Mouse (Mus musculus) midbrain, embryonic 12.5 days (tissue): ENCODE measurements at regions not wholly inside any gene's neighbourhood (a gene's known extent, or its start where the extent isn't known, plus 50 kb on each side); places are given as distances from the start of the nearest gene placed in this dataset.
A peak's percentile ranks its signal among the peaks of the same experiment; 100 is the strongest.
"Not testable (repeated sequence)": the region's sequence is repeated elsewhere in the genome, so short reads cannot be mapped to it uniquely, and the experiment has no call there.

Experiments
- ATAC-seq: fragments of 200-750 bp; cut with Nextera tagmentation; 2 replicates; pipeline ENCODE4 v1.8.0; 2017; ENCODE audit warnings: low read depth, moderate TSS enrichment, moderate library complexity; ENCODE audit not compliant: low FRiP score
- H3K27ac ChIP-seq: fragments of 300-500 bp; sonication (generic); replicated peaks from 2 replicates; pipeline ENCODE4 v1.5.1; 2016; ENCODE audit warnings: mild to moderate bottlenecking
- H3K27me3 ChIP-seq: fragments of 300-500 bp; sonication (generic); 2 replicates; pipeline ENCODE4 v1.6.1; 2016; ENCODE audit warnings: mild to moderate bottlenecking
- H3K36me3 ChIP-seq: fragments of 300-500 bp; sonication (generic); 2 replicates; pipeline ENCODE4 v1.6.1; 2016
- H3K4me1 ChIP-seq: fragments of 300-500 bp; sonication (generic); 2 replicates; pipeline ENCODE4 v1.6.1; 2016
- H3K4me2 ChIP-seq: fragments of 300-500 bp; sonication (generic); replicated peaks from 2 replicates; pipeline ENCODE4 v1.6.1; 2016; ENCODE audit warnings: mild to moderate bottlenecking, moderate library complexity
- H3K4me3 ChIP-seq: fragments of 300-500 bp; sonication (generic); 2 replicates; pipeline ENCODE4 v1.5.1; 2016; ENCODE audit warnings: mild to moderate bottlenecking
- H3K9ac ChIP-seq: fragments of 300-500 bp; sonication (generic); replicated peaks from 2 replicates; pipeline ENCODE4 v1.6.1; 2016; ENCODE audit warnings: mild to moderate bottlenecking, moderate library complexity
- H3K9me3 ChIP-seq: fragments of 300-500 bp; sonication (generic); 2 replicates; pipeline ENCODE4 v1.6.1; 2016; ENCODE audit warnings: mild to moderate bottlenecking
- WGBS: fragments of 180-500 bp; shearing (Covaris S2); methylation state at CpG from one replicate; pipeline ENCODE4 v1.1.7; 2016; 5-methylcytosine and 5-hydroxymethylcytosine counted together

DNA sequence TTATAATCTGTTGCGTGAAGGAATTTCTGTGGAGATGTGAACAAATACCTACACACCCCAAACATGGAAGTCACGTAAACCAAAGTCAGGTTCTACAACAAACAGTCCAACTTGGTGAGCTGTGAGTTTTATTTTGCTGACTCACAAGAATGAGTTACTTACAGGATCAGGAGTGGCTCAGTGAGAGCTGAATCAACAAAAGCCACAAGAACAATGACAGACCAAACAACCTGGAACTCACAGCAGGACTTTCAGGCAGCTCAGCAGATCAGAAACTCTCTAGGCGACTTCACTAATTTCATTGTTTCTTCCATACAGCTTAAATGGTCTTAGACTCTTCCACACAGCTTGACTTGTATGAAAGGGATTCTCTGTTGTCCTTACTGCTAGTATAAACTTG lies 254.4 kb upstream of the Lrrc4c start:
- ATAC-seq = no peak
- Histone ChIP-seq H3K9me3 (no peaks in the 10 kb centered on the region), H3K27ac (no peak overlapping the region), H3K9ac (no peak overlapping the region), H3K4me1 (no peaks in the 10 kb centered on the region), H3K4me3 (no peak overlapping the region), H3K4me2 (no peak overlapping the region), H3K36me3 (no peaks in the 10 kb centered on the region), H3K27me3 (no peaks in the 10 kb centered on the region)
- WGBS = 38% methylated on average over 3 of the region's 3 CpGs

DNA sequence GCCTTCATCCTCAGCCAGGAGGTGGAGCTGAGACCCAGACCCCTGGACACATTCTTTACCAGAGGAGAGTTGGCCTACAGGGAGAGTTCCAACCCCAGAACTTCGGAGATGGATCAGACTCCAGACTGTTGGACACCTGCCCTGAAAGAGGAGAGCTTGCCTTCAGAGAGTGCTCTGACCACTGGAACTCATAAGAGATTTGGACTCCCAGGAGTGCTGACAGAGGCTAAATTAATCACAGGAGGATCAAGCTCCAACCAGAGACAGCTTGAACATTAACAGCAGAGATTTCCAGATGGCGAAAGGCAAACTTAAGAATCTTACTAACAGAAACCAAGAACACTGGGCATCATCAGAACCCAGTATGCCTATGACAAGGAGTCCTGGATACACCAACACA lies 209.5 kb upstream of the Lrrc4c start:
- H3K4me1 ChIP-seq, H3K4me2 ChIP-seq, H3K9me3 ChIP-seq, H3K27me3 ChIP-seq, H3K4me3 ChIP-seq, H3K36me3 ChIP-seq, ATAC-seq, H3K9ac ChIP-seq, H3K27ac ChIP-seq: not testable (repeated sequence)
- WGBS = 90% methylated on average over 2 of the region's 2 CpGs

DNA sequence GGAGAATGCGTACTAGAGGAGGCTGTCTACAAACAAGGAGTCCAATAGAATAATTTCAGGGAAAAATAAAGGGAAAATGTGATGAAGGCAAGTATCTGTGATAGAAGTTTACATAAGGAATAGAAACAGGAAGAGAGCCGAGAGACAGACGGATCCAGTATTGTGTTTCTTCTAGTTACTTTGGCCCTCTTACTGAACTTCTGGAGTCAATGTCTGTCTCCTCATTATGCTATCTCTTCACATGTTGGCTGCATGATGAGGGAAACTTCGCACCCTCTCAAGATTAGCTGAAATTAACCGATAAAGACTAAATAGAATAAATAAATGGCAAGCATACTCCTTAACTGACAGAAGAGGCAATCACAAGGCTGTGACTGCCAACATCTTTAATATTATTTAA lies 197.9 kb upstream of the Lrrc4c start:
- no peaks in the 10 kb centered on the region for H3K27me3 ChIP-seq
- no peak for ATAC-seq
- no peaks in the 10 kb centered on the region for H3K9me3 ChIP-seq
- H3K4me2 ChIP-seq = no peak overlapping the region
- no peaks in the 10 kb centered on the region for H3K4me1 ChIP-seq
- H3K36me3 ChIP-seq = no peaks in the 10 kb centered on the region
- H3K4me3 ChIP-seq = no peak overlapping the region
- no peak overlapping the region for H3K9ac ChIP-seq
- WGBS = 88% methylated on average over 5 of the region's 5 CpGs
- no peak overlapping the region for H3K27ac ChIP-seq

DNA sequence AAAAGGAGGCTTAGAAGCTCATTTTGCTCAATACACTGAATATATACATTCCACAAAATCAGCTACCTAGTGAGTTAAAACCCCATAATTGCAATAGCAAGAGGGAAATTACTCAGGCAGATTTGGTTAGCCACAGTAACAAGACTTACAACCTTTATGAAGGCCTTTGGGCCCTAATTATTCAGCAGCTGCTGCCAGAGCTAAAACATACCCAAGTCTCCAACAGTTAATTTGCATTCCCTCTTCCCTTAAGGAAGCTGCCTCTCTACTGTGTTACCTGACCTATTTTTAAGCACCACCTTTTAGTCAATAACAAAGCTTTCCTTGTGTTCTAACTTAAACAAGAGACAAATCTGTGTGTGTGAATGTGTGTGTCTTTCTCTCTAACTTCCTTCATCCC lies 179.4 kb upstream of the Lrrc4c start:
- Histone ChIP-seq H3K27me3 (no peaks in the 10 kb centered on the region), H3K4me1 (no peaks in the 10 kb centered on the region), H3K4me2 (no peak overlapping the region), H3K27ac (no peak overlapping the region), H3K9ac (no peak overlapping the region), H3K4me3 (no peak overlapping the region), H3K36me3 (no peaks in the 10 kb centered on the region), H3K9me3 (no peaks in the 10 kb centered on the region)
- no peak for ATAC-seq

DNA sequence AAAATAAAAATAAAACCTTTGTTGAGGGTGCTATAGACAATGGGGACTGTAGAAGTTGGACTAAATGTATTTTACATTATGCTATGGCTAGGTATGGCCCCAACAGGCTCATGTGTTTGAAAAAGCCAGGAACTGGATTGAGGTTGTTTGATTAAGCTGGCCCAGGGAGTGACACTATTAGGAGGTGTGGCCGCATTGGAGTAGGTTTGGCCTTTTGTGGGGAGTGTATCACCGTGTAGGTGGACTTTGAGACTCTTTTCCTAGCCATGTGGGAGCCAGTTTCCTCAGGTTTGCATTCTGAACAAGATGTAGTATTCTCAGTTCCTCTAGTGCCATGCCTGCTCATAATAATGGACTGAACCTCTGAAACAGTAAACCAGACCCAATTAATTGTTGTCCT lies 162.7 kb upstream of the Lrrc4c start:
- H3K4me1 ChIP-seq = no peaks in the 10 kb centered on the region
- H3K4me2 ChIP-seq = no peak overlapping the region
- no peaks in the 10 kb centered on the region for H3K9me3 ChIP-seq
- no peak overlapping the region for H3K27ac ChIP-seq
- H3K27me3 ChIP-seq = no peaks in the 10 kb centered on the region
- H3K36me3 ChIP-seq = no peaks in the 10 kb centered on the region
- H3K9ac ChIP-seq = no peak overlapping the region
- ATAC-seq = peak; percentile 30; the same call in 1 of the 2 replicates
- no peak overlapping the region for H3K4me3 ChIP-seq
- 85% methylated on average over 2 of the region's 2 CpGs for WGBS

DNA sequence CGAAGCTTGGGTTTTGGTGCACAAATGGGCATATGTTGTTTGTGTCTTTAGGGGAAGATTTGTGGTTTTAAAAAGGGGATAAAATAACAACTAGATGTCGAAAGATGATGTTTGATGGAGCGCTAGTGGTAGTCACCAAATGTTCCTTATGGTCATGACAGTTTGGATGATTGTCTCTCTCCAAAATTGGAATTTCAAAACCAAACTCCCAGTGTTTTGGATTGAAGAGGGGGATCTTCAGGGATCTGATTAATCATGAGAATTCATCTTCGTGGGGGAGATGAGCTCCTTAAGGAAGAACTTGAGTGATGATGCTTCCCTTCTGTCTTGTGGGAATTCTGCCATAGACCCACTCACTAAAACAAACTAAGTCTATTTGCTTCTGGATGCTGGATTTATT lies 151.3 kb upstream of the Lrrc4c start:
- WGBS = 89% methylated on average over 4 of the region's 4 CpGs
- H3K36me3 ChIP-seq = no peaks in the 10 kb centered on the region
- H3K9me3 ChIP-seq = no peaks in the 10 kb centered on the region
- ATAC-seq = no peak
- no peaks in the 10 kb centered on the region for H3K4me1 ChIP-seq
- no peak overlapping the region for H3K4me2 ChIP-seq
- H3K4me3 ChIP-seq = no peak overlapping the region
- H3K27ac ChIP-seq = no peak overlapping the region
- H3K27me3 ChIP-seq = no peaks in the 10 kb centered on the region
- H3K9ac ChIP-seq = no peak overlapping the region
